Mouse (Mus musculus) spleen, embryonic (tissue): ENCODE measurements at regions not wholly inside any gene's neighbourhood (a gene's known extent, or its start where the extent isn't known, plus 50 kb on each side); places are given as distances from the start of the nearest gene placed in this dataset.

Experiments used
- CTCF ChIA-PET: fragments of 350-600 bp; sonication (Branson Sonifier 250); formaldehyde crosslinking; loops from one replicate; lab custom pipeline; 2022; lab: Charles Lee

- CTCF ChIA-PET, result no interaction called here
Observed at GRCm38 (mm10) chr8:36304809-36305208, 539.2 kb downstream of the Gm19410 start.

- CTCF ChIA-PET, result interaction anchor here (0.7 kb wide), 1 partner anchor 367 kb away, joined by 3 read pairs; no protein-coding TSS in a partner anchor
Observed at GRCm38 (mm10) chr8:36306336-36306735, 540.7 kb downstream of the Gm19410 start.

- CTCF ChIA-PET, result interaction anchor here (0.6 kb wide), 1 partner anchor 447 kb away, joined by 7 read pairs; no protein-coding TSS in a partner anchor
Observed at GRCm38 (mm10) chr8:36307496-36307895, 541.9 kb downstream of the Gm19410 start.

GRCm38 (mm10) chr8:36308056-36308455 is 542.5 kb downstream of the Gm19410 start:
- CTCF ChIA-PET, result interaction anchor here (0.6 kb wide), 1 partner anchor 447 kb away, joined by 7 read pairs; no protein-coding TSS in a partner anchor

GRCm38 (mm10) chr8:36309326-36309725 is 543.7 kb downstream of the Gm19410 start:
- CTCF ChIA-PET, result no interaction called here

GRCm38 (mm10) chr8:36309952-36310351 is 544.4 kb downstream of the Gm19410 start:
- CTCF ChIA-PET, result no interaction called here

GRCm38 (mm10) chr8:36311734-36312133 is 546.1 kb downstream of the Gm19410 start:
- CTCF ChIA-PET, result no interaction called here

GRCm38 (mm10) chr8:36312963-36313362 is 547.4 kb downstream of the Gm19410 start:
- CTCF ChIA-PET, result no interaction called here

- CTCF ChIA-PET, result no interaction called here
Observed at GRCm38 (mm10) chr8:36318396-36318795, 552.8 kb downstream of the Gm19410 start.

- CTCF ChIA-PET, result no interaction called here
Observed at GRCm38 (mm10) chr8:36318884-36319283, 553.3 kb downstream of the Gm19410 start.

- CTCF ChIA-PET, result no interaction called here
Observed at GRCm38 (mm10) chr8:36319314-36319959, 553.8 kb downstream of the Gm19410 start.

GRCm38 (mm10) chr8:36322125-36322524 is 556.5 kb downstream of the Gm19410 start:
- CTCF ChIA-PET, result no interaction called here

GRCm38 (mm10) chr8:36322578-36322977 is 557.0 kb downstream of the Gm19410 start:
- CTCF ChIA-PET, result no interaction called here

- CTCF ChIA-PET, result no interaction called here
Observed at GRCm38 (mm10) chr8:36338628-36339027, 573.0 kb downstream of the Gm19410 start.

GRCm38 (mm10) chr8:36339449-36339848 is 573.9 kb downstream of the Gm19410 start:
- CTCF ChIA-PET, result no interaction called here

- CTCF ChIA-PET, result no interaction called here
Observed at GRCm38 (mm10) chr8:36340454-36340853, 574.9 kb downstream of the Gm19410 start.

- CTCF ChIA-PET, result no interaction called here
Observed at GRCm38 (mm10) chr8:36341965-36342364, 576.4 kb downstream of the Gm19410 start.

GRCm38 (mm10) chr8:36342650-36343049 is 577.1 kb downstream of the Gm19410 start:
- CTCF ChIA-PET, result no interaction called here

GRCm38 (mm10) chr8:36346682-36347324 is 581.2 kb downstream of the Gm19410 start:
- CTCF ChIA-PET, result no interaction called here

- CTCF ChIA-PET, result no interaction called here
Observed at GRCm38 (mm10) chr8:36348067-36348466, 582.5 kb downstream of the Gm19410 start.

GRCm38 (mm10) chr8:36354926-36355325 is 589.3 kb downstream of the Gm19410 start:
- CTCF ChIA-PET, result no interaction called here

GRCm38 (mm10) chr8:36358998-36359397 is 593.4 kb downstream of the Gm19410 start:
- CTCF ChIA-PET, result no interaction called here

- CTCF ChIA-PET, result no interaction called here
Observed at GRCm38 (mm10) chr8:36361255-36361654, 595.7 kb downstream of the Gm19410 start.
